Mouse (Mus musculus) heart, adult 2 months (tissue): ENCODE measurements around the gene Sprr1a.

ENCODE experiments used
- CTCF ChIP-seq: fragments of 200-600 bp; IDR thresholded peaks from 2 replicates; pipeline ENCODE4 v1.8.1; 2022; ENCODE audit warnings: antibody characterized with exemption, mild to moderate bottlenecking, moderate library complexity
- EP300 ChIP-seq: fragments of 200-500 bp; IDR thresholded peaks from 2 replicates; pipeline ENCODE4 v1.6.1; 2011; ENCODE audit warnings: low read depth, low read length, control low read depth; ENCODE audit not compliant: insufficient read depth
- POLR2A ChIP-seq: fragments of 200-500 bp; IDR thresholded peaks from 2 replicates; pipeline ENCODE4 v1.6.1; 2011; ENCODE audit warnings: mild to moderate bottlenecking, low read depth, low read length, control low read depth; ENCODE audit not compliant: insufficient read depth

DNA sequence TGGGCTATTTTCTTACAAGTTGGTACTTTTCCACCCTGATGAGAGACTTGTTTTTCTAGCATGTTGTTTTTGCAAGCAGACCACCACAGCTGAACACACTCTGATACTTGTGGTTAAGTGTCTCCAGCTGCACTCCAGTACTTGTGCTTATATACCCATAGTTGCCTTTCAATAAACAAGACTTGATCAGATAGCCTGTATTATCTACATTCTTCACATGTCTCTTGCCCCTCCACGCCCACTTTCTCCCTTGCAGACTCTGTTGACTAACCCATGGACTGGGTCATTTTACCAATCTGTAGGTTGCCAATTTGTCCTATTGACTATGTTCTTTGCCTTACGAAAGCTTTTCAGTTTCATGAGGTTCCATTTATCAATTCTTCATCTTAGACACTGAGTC lies 15.6 kb downstream of the Sprr1a start:
- TF ChIP-seq CTCF (no peak), POLR2A (no peak), EP300 (no peak)
